Mouse (Mus musculus) lung, embryonic 14.5 days (tissue): ENCODE data around the gene Cftr. TPM values are rescaled to one million over a fixed set of nuclear protein-coding genes. Genes with fewer than 3 reads are reported as not detected.

ENCODE experiments used
- ATAC-seq: fragments of 200-750 bp; cut with Nextera tagmentation; 2 replicates; pipeline ENCODE4 v1.8.0; 2017; ENCODE audit warnings: mild to moderate bottlenecking, moderate TSS enrichment, moderate library complexity; ENCODE audit not compliant: insufficient read depth
- DNase-seq: peaks from one replicate; pipeline ENCODE4 v3.0.0-alpha.2; 2015
- H3K27ac ChIP-seq: fragments of 300-500 bp; sonication (generic); 2 replicates; pipeline ENCODE4 v1.5.1; 2014; ENCODE audit warnings: low read depth, mild to moderate bottlenecking, moderate library complexity
- H3K27me3 ChIP-seq: fragments of 300-500 bp; sonication (generic); 2 replicates; pipeline ENCODE4 v1.6.1; 2014; ENCODE audit warnings: low read length, control low read depth; ENCODE audit not compliant: insufficient read depth
- H3K36me3 ChIP-seq: fragments of 300-500 bp; sonication (generic); 2 replicates; pipeline ENCODE4 v1.6.1; 2014; ENCODE audit warnings: control low read depth; ENCODE audit not compliant: insufficient read depth
- H3K4me1 ChIP-seq: fragments of 300-500 bp; sonication (generic); 2 replicates; pipeline ENCODE4 v1.6.1; 2014; ENCODE audit warnings: antibody characterized with exemption, control low read depth; ENCODE audit not compliant: insufficient read depth
- H3K4me2 ChIP-seq: fragments of 300-500 bp; sonication (generic); 2 replicates; pipeline ENCODE4 v1.6.1; 2014; ENCODE audit warnings: mild to moderate bottlenecking
- H3K4me3 ChIP-seq: fragments of 300-500 bp; sonication (generic); 2 replicates; pipeline ENCODE4 v1.5.1; 2014; ENCODE audit warnings: low read depth, low read length
- H3K9ac ChIP-seq: fragments of 300-500 bp; sonication (generic); 2 replicates; pipeline ENCODE4 v1.6.1; 2014
- H3K9me3 ChIP-seq: fragments of 300-500 bp; sonication (generic); 2 replicates; pipeline ENCODE4 v1.6.1; 2016; ENCODE audit warnings: low read depth, low read length, control low read depth
- CTCF ChIP-seq: IDR thresholded peaks from 2 replicates; pipeline ENCODE4 v1.5.1; 2016; ENCODE audit warnings: antibody characterized with exemption, low read depth
- WGBS: fragments of 180-500 bp; shearing (Covaris S2); extraction: QIAGEN DNeasy Blood & Tissue Kit; methylation state at CpG from one replicate; pipeline ENCODE4 v1.1.7; 2014; 5-methylcytosine and 5-hydroxymethylcytosine counted together
- polyA plus RNA-seq: library from polyadenylated mRNA; unstranded; fragments of >200 nt; fragmentation: Nextera tagmentation; extraction: Ambion mirVana; gene quantifications from 2 replicates; pipeline ENCODE4 v1.2.1, GENCODE M21; 2014

Gene Cftr
- polyA plus RNA-seq, 1 experiment from 2014 or later = 5.8 TPM

- H3K27ac ChIP-seq = no peak overlapping the region
- DNase-seq (peak; percentile 57), ATAC-seq (peak; percentile 44; the same call in 1 of the 2 replicates)
- H3K4me3 ChIP-seq = no peak overlapping the region
- H3K9ac ChIP-seq = no peak overlapping the region
- no peak overlapping the region for H3K4me2 ChIP-seq
- H3K36me3 ChIP-seq = no peaks in the 10 kb centered on the region
- H3K27me3 ChIP-seq = no peaks in the 10 kb centered on the region
- no peaks in the 10 kb centered on the region for H3K9me3 ChIP-seq
- WGBS = 56% methylated on average over 5 of the region's 5 CpGs
- no peak for TF ChIP-seq CTCF
- H3K4me1 ChIP-seq = no peaks in the 10 kb centered on the region
Measured at GRCm38 (mm10) chr6:18362232-18362631, 191.7 kb downstream of the Cftr start.

- DNase-seq (no peak), ATAC-seq (no peak)
- Histone ChIP-seq H3K4me2 (no peak overlapping the region), H3K9me3 (no peaks in the 10 kb centered on the region), H3K4me1 (no peaks in the 10 kb centered on the region), H3K27ac (no peak overlapping the region), H3K36me3 (no peaks in the 10 kb centered on the region), H3K27me3 (no peaks in the 10 kb centered on the region), H3K4me3 (no peak overlapping the region), H3K9ac (no peak overlapping the region)
- TF ChIP-seq CTCF = no peak
- WGBS = 89% methylated on average over 3 of the region's 3 CpGs
Measured at GRCm38 (mm10) chr6:18369054-18369453, 198.6 kb downstream of the Cftr start.

- Histone ChIP-seq H3K9me3 (no peaks in the 10 kb centered on the region), H3K4me2 (no peak overlapping the region), H3K4me3 (no peak overlapping the region), H3K27ac (no peak overlapping the region), H3K27me3 (no peaks in the 10 kb centered on the region), H3K36me3 (no peaks in the 10 kb centered on the region), H3K9ac (no peak overlapping the region), H3K4me1 (no peaks in the 10 kb centered on the region)
- DNase-seq (no peak), ATAC-seq (no peak)
- 88% methylated on average over 4 of the region's 4 CpGs for WGBS
- TF ChIP-seq CTCF = no peak
Measured at GRCm38 (mm10) chr6:18369723-18370122, 199.2 kb downstream of the Cftr start.

Other genes starting within 250 kb of the Cftr start
- 87.5 and 89.0 TPM in 2 replicates for gene Wnt2, start 140.1 kb upstream of the Cftr start, polyA plus RNA-seq
- 9.0 and 9.2 TPM in 2 replicates for gene Asz1, start 61.6 kb upstream of the Cftr start, polyA plus RNA-seq